Mouse (Mus musculus) midbrain, embryonic 16.5 days (tissue): Measurements from ENCODE around the gene Camsap2. TPM values are rescaled to one million over a fixed set of nuclear protein-coding genes. Genes with fewer than 3 reads are reported as not detected.
A peak's percentile ranks its signal among the peaks of the same experiment; 100 is the strongest.

ENCODE experiments used
- ATAC-seq: fragments of 200-750 bp; cut with Nextera tagmentation; 2 replicates; pipeline ENCODE4 v1.8.0; 2017; ENCODE audit warnings: moderate TSS enrichment
- H3K27ac ChIP-seq: fragments of 300-500 bp; sonication (generic); 2 replicates; pipeline ENCODE4 v1.5.1; 2014; ENCODE audit warnings: mild to moderate bottlenecking, low read length, mixed read lengths
- H3K27me3 ChIP-seq: fragments of 300-500 bp; sonication (generic); 2 replicates; pipeline ENCODE4 v1.6.1; 2014; ENCODE audit warnings: low read depth, low read length, mixed read lengths; ENCODE audit not compliant: control insufficient read depth, insufficient read depth
- H3K36me3 ChIP-seq: fragments of 300-500 bp; sonication (generic); 2 replicates; pipeline ENCODE4 v1.6.1; 2014; ENCODE audit warnings: mild to moderate bottlenecking, low read length, moderate library complexity, mixed read lengths; ENCODE audit not compliant: control insufficient read depth, insufficient read depth
- H3K4me1 ChIP-seq: fragments of 300-500 bp; sonication (generic); 2 replicates; pipeline ENCODE4 v1.6.1; 2014; ENCODE audit warnings: mild to moderate bottlenecking, low read length, mixed read lengths; ENCODE audit not compliant: control insufficient read depth, insufficient read depth
- H3K4me2 ChIP-seq: fragments of 300-500 bp; sonication (generic); 2 replicates; pipeline ENCODE4 v1.6.1; 2014; ENCODE audit warnings: mild to moderate bottlenecking, low read length, mixed read lengths
- H3K4me3 ChIP-seq: fragments of 300-500 bp; sonication (generic); 2 replicates; pipeline ENCODE4 v1.5.1; 2014; ENCODE audit warnings: low read depth, mild to moderate bottlenecking, low read length, moderate library complexity, mixed read lengths
- H3K9ac ChIP-seq: fragments of 300-500 bp; sonication (generic); 2 replicates; pipeline ENCODE4 v1.6.1; 2014; ENCODE audit warnings: low read depth, low read length, mixed read lengths
- H3K9me3 ChIP-seq: fragments of 300-500 bp; sonication (generic); replicated peaks from 2 replicates; pipeline ENCODE4 v1.6.1; 2014; ENCODE audit warnings: mild to moderate bottlenecking, low read length, mixed read lengths; ENCODE audit not compliant: control insufficient read depth, poor library complexity, severe bottlenecking
- WGBS: fragments of 180-500 bp; shearing (Covaris S2); extraction: QIAGEN DNeasy Blood & Tissue Kit; methylation state at CpG from one replicate; pipeline ENCODE4 v1.1.7; 2014; 5-methylcytosine and 5-hydroxymethylcytosine counted together
- polyA plus RNA-seq: library from polyadenylated mRNA; unstranded; fragments of >200 nt; fragmentation: Nextera tagmentation; extraction: Ambion mirVana; gene quantifications from 2 replicates; pipeline ENCODE4 v1.2.1, GENCODE M21; 2015

The Camsap2 gene
- polyA plus RNA-seq, 1 experiment from 2014 or later: 27.2 TPM

GRCm38 (mm10) chr1:136241801-136242200 lies 104.1 kb downstream of the Camsap2 start:
- no peak overlapping the region for H3K27ac ChIP-seq
- no peak overlapping the region for H3K9ac ChIP-seq
- no peak overlapping the region for H3K4me3 ChIP-seq
- no peaks in the 10 kb centered on the region; the same call in 1 of the 2 replicates for H3K9me3 ChIP-seq
- ATAC-seq: no peak
- H3K27me3 ChIP-seq: no peaks in the 10 kb centered on the region; the same call in 1 of the 2 replicates
- 87% methylated on average over 7 of the region's 7 CpGs for WGBS
- H3K4me2 ChIP-seq: no peak overlapping the region
- no peaks in the 10 kb centered on the region for H3K36me3 ChIP-seq
- H3K4me1 ChIP-seq: no peaks in the 10 kb centered on the region

- Histone ChIP-seq H3K27ac (no peak overlapping the region), H3K9ac (no peak overlapping the region), H3K36me3 (no peaks in the 10 kb centered on the region), H3K4me2 (no peak overlapping the region), H3K27me3 (no peaks in the 10 kb centered on the region; the same call in 1 of the 2 replicates), H3K4me1 (peaks cover 4% of the 10 kb centered on the region; the same call in 1 of the 2 replicates), H3K4me3 (no peak overlapping the region), H3K9me3 (no peaks in the 10 kb centered on the region; the same call in 1 of the 2 replicates)
- WGBS: 89% methylated on average over 4 of the region's 4 CpGs
- no peak for ATAC-seq
These were observed 107.4 kb downstream of the Camsap2 start for GRCm38 (mm10) chr1:136238495-136238894.

GRCm38 (mm10) chr1:136234595-136235092 lies 111.3 kb downstream of the Camsap2 start:
- H3K9me3 ChIP-seq: no peaks in the 10 kb centered on the region
- peaks cover 3% of the 10 kb centered on the region; the same call in 1 of the 2 replicates for H3K27me3 ChIP-seq
- under 1% methylated on average over 9 of the region's 9 CpGs for WGBS
- peak; percentile 10; the same call in 1 of the 2 replicates for ATAC-seq
- no peaks in the 10 kb centered on the region for H3K36me3 ChIP-seq
- peak overlapping the region; percentile 62 for H3K4me3 ChIP-seq
- H3K4me2 ChIP-seq: peak overlapping the region; percentile 91
- H3K4me1 ChIP-seq: peaks cover 28% of the 10 kb centered on the region
- peak overlapping the region; percentile 77 for H3K9ac ChIP-seq
- H3K27ac ChIP-seq: no peak overlapping the region

- H3K4me2 ChIP-seq: peak within 1 kb of the TSS; percentile 91
- ATAC-seq: peak; percentile 70
- H3K9ac ChIP-seq: peak within 1 kb of the TSS; percentile 77
- 1% methylated on average over 47 of the region's 51 CpGs for WGBS
- H3K27ac ChIP-seq: peak within 1 kb of the TSS; percentile 35; the same call in 1 of the 2 replicates
- peaks cover 3% of the 10 kb centered on the region; the same call in 1 of the 2 replicates for H3K27me3 ChIP-seq
- no peaks in the 10 kb centered on the region for H3K36me3 ChIP-seq
- H3K4me1 ChIP-seq: peaks cover 29% of the 10 kb centered on the region
- H3K9me3 ChIP-seq: no peaks in the 10 kb centered on the region
- H3K4me3 ChIP-seq: peak within 1 kb of the TSS; percentile 62
These were observed 111.9 kb downstream of the Camsap2 start, which contains the start of gene Inava for GRCm38 (mm10) chr1:136233892-136234594. Gene Inava, minus strand, starts transcription at chr1:136234264.

- WGBS: 2% methylated on average over 23 of the region's 23 CpGs
- Histone ChIP-seq H3K9ac (peak overlapping the region; percentile 49), H3K4me1 (peaks cover 35% of the 10 kb centered on the region), H3K4me3 (peak overlapping the region; percentile 62), H3K36me3 (no peaks in the 10 kb centered on the region), H3K4me2 (peak overlapping the region; percentile 91), H3K9me3 (no peaks in the 10 kb centered on the region), H3K27me3 (peaks cover 3% of the 10 kb centered on the region; the same call in 1 of the 2 replicates), H3K27ac (no peak overlapping the region; the same call in 1 of the 2 replicates)
- 0 out of 2 replicates have a peak, but pooled peaks have one; percentile 7 for ATAC-seq
These were observed 112.7 kb downstream of the Camsap2 start for GRCm38 (mm10) chr1:136232986-136233790.

- Histone ChIP-seq H3K4me1 (peaks cover 35% of the 10 kb centered on the region), H3K9me3 (no peaks in the 10 kb centered on the region), H3K4me3 (peak overlapping the region; percentile 62; the same call in 1 of the 2 replicates), H3K27ac (no peak overlapping the region), H3K9ac (no peak overlapping the region), H3K36me3 (no peaks in the 10 kb centered on the region), H3K4me2 (peak overlapping the region; percentile 91), H3K27me3 (peaks cover 3% of the 10 kb centered on the region; the same call in 1 of the 2 replicates)
- 3% methylated on average over 9 of the region's 9 CpGs for WGBS
- no peak for ATAC-seq
These were observed 113.5 kb downstream of the Camsap2 start for GRCm38 (mm10) chr1:136232285-136232926.

- ATAC-seq: no peak
- Histone ChIP-seq H3K36me3 (no peaks in the 10 kb centered on the region), H3K9me3 (no peaks in the 10 kb centered on the region), H3K27me3 (peaks cover 3% of the 10 kb centered on the region; the same call in 1 of the 2 replicates), H3K4me1 (peaks cover 35% of the 10 kb centered on the region), H3K4me2 (peak overlapping the region; percentile 91), H3K27ac (no peak overlapping the region), H3K4me3 (peak overlapping the region; percentile 1; the same call in 1 of the 2 replicates), H3K9ac (no peak overlapping the region)
- WGBS: 0% methylated on average over 6 of the region's 6 CpGs
These were observed 114.3 kb downstream of the Camsap2 start for GRCm38 (mm10) chr1:136231596-136231995.

- Histone ChIP-seq H3K9me3 (no peaks in the 10 kb centered on the region), H3K36me3 (no peaks in the 10 kb centered on the region), H3K4me3 (no peak overlapping the region), H3K27ac (no peak overlapping the region), H3K4me1 (peaks cover 35% of the 10 kb centered on the region), H3K4me2 (no peak overlapping the region), H3K27me3 (peaks cover 3% of the 10 kb centered on the region; the same call in 1 of the 2 replicates), H3K9ac (no peak overlapping the region)
- ATAC-seq: no peak
- 35% methylated on average over 11 of the region's 11 CpGs for WGBS
These were observed 115.7 kb downstream of the Camsap2 start for GRCm38 (mm10) chr1:136230201-136230600.
